ENCODE assay signal across 17 mouse cellular contexts in the genomic region with DNA sequence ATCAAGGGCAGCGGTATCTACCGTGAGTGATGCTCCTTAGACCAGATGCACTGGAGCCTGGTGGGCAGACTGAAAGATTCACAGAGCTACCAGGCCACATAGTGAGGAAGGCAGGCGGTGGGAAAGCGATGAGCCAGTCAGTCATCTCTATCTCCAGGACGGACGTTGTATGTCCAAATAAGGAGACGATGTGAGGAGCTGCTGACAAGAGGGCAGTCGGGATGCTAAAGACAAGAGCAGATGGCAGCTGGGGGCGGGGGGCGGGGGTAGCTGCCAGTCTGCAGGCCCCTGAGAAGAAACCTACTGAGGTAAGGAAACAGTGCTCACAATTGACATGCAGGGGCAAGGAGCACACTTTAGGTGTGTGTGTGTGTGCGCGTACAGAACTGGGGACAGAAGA. TPM values are rescaled to one million over a fixed set of nuclear protein-coding genes. Genes with fewer than 3 reads are reported as not detected.
DNase-seq lines count a peak whose midpoint lies in the region; ATAC-seq and TF ChIP-seq lines count a peak whose summit lies in the region.
"Had no signal": no experiment of that assay in that cellular context is flagged by ENCODE, and none has a peak within 500 bp of the region (broad histone marks: within the 10 kb centered on the region; RNA-seq: fewer than 3 reads in every experiment).

No protein-coding gene starts in this region.

- intact Hi-C loops in heart, postnatal 10 days (cut with DNase I): no loop called here
- intact Hi-C loops in left cerebral cortex, postnatal 14 days (cut with DNase I): no loop called here

- H3K27me3 ChIP-seq in heart, embryonic 10.5 days (ENCODE audit: insufficient read depth, poor library complexity, severe bottlenecking): no peaks in the 10 kb centered on the region
- H3K27me3 ChIP-seq in hindbrain, embryonic 10.5 days (ENCODE audit: insufficient read depth, poor library complexity, severe bottlenecking): no peaks in the 10 kb centered on the region
- no peaks in the 10 kb centered on the region for H3K27me3 ChIP-seq in hindbrain, embryonic 12.5 days
- no peaks in the 10 kb centered on the region for H3K27me3 ChIP-seq in E14TG2a.4 (ENCODE audit: insufficient read depth, low read length)
- H3K27me3 ChIP-seq in intestine, embryonic 16.5 days (replicated peaks; ENCODE audit: control insufficient read depth, insufficient read depth, low read length): no peaks in the 10 kb centered on the region

- DNase-seq in heart, embryonic 10.5 days (ENCODE audit: low spot score): no peak
- DNase-seq in heart, postnatal 10 days: no peak
- no peak for DNase-seq in hindbrain, embryonic 10.5 days (ENCODE audit: low spot score)
- DNase-seq in left cerebral cortex, postnatal 14 days (ENCODE audit: low spot score in 2 of 2): no peak
- DNase-seq: cerebellum, adult 2 months; kidney, adult 2 months; kidney, postnatal 10 days; left cerebral cortex, postnatal 4 days; liver; lung, postnatal 14 days; right cerebral cortex, postnatal 4 days had no signal

- no peak for ATAC-seq in hindbrain, embryonic 12.5 days (ENCODE audit: low FRiP score)
- no peak for ATAC-seq in intestine, embryonic 16.5 days
- ATAC-seq: forebrain, embryonic 16.5 days; midbrain, embryonic 16.5 days had no signal

- peak overlapping the region; percentile 87 for H3K27ac ChIP-seq in heart, embryonic 10.5 days
- peak overlapping the region; percentile 79 for H3K27ac ChIP-seq in hindbrain, embryonic 10.5 days
- H3K27ac ChIP-seq in hindbrain, embryonic 12.5 days: no peak overlapping the region
- H3K27ac ChIP-seq in intestine, embryonic 16.5 days (ENCODE audit: low read length): peak overlapping the region; percentile 48; the same call in 1 of the 2 replicates
- H3K27ac ChIP-seq: hindbrain, embryonic 14.5 days had no signal

- H3K9ac ChIP-seq in hindbrain, embryonic 12.5 days: no peak overlapping the region
- no peak overlapping the region for H3K9ac ChIP-seq in intestine, embryonic 16.5 days (ENCODE audit: low read depth, low read length)
- H3K9ac ChIP-seq: hindbrain, embryonic 14.5 days had no signal

- peaks cover 96% of the 10 kb centered on the region for H3K4me1 ChIP-seq in heart, embryonic 10.5 days
- H3K4me1 ChIP-seq in hindbrain, embryonic 10.5 days (replicated peaks): peaks cover 67% of the 10 kb centered on the region
- peaks cover 24% of the 10 kb centered on the region for H3K4me1 ChIP-seq in hindbrain, embryonic 12.5 days
- H3K4me1 ChIP-seq in E14TG2a.4 (replicated peaks; ENCODE audit: low read depth, low read length): peaks cover 57% of the 10 kb centered on the region
- peaks cover 26% of the 10 kb centered on the region for H3K4me1 ChIP-seq in intestine, embryonic 16.5 days (ENCODE audit: control insufficient read depth, insufficient read depth, low read length)

- peaks cover 9% of the 10 kb centered on the region; the same call in 1 of the 2 replicates for H3K36me3 ChIP-seq in heart, embryonic 10.5 days
- 0 out of 2 replicates have a peak, but pooled peaks cover 4% of the 10 kb centered on the region for H3K36me3 ChIP-seq in hindbrain, embryonic 10.5 days
- no peaks in the 10 kb centered on the region for H3K36me3 ChIP-seq in hindbrain, embryonic 12.5 days
- peaks cover 28% of the 10 kb centered on the region for H3K36me3 ChIP-seq in E14TG2a.4 (ENCODE audit: insufficient read depth, low read length)
- H3K36me3 ChIP-seq in intestine, embryonic 16.5 days (ENCODE audit: control insufficient read depth, insufficient read depth, low read length): no peaks in the 10 kb centered on the region

- WGBS in heart, embryonic 10.5 days: 32% methylated on average over 12 of the region's 12 CpGs
- 71% methylated on average over 12 of the region's 12 CpGs for WGBS in hindbrain, embryonic 10.5 days
- WGBS in hindbrain, embryonic 12.5 days: 62% methylated on average over 12 of the region's 12 CpGs
- WGBS in intestine, embryonic 16.5 days: 70% methylated on average over 12 of the region's 12 CpGs

- H3K4me2 ChIP-seq in hindbrain, embryonic 12.5 days (replicated peaks): no peak overlapping the region
- no peak overlapping the region for H3K4me2 ChIP-seq in intestine, embryonic 16.5 days (ENCODE audit: low read depth, low read length)
- H3K4me2 ChIP-seq: hindbrain, embryonic 14.5 days had no signal

- 0 out of 2 replicates have a peak overlapping the region, but pooled peaks have one; percentile 0 for H3K4me3 ChIP-seq in heart, embryonic 10.5 days
- H3K4me3 ChIP-seq in hindbrain, embryonic 10.5 days: no peak overlapping the region
- no peak overlapping the region for H3K4me3 ChIP-seq in hindbrain, embryonic 12.5 days
- H3K4me3 ChIP-seq in E14TG2a.4 (replicated peaks; ENCODE audit: low read length): peak overlapping the region; percentile 14
- no peak overlapping the region for H3K4me3 ChIP-seq in intestine, embryonic 16.5 days (ENCODE audit: low read length)

- TF ChIP-seq CTCF in E14TG2a.4 (conservative IDR thresholded peaks at IDR 0.05; ENCODE audit: low read length): no peak

- no peaks in the 10 kb centered on the region for H3K9me3 ChIP-seq in heart, embryonic 10.5 days
- H3K9me3 ChIP-seq in hindbrain, embryonic 10.5 days: no peaks in the 10 kb centered on the region
- no peaks in the 10 kb centered on the region for H3K9me3 ChIP-seq in hindbrain, embryonic 12.5 days (replicated peaks)
- H3K9me3 ChIP-seq in E14TG2a.4 (ENCODE audit: low read length): no peaks in the 10 kb centered on the region
- H3K9me3 ChIP-seq in intestine, embryonic 16.5 days (ENCODE audit: control insufficient read depth, low read length): no peaks in the 10 kb centered on the region

RNA-seq across cellular contexts. Expression of a gene that starts 22.6 kb away (rescaled TPM):
- 111 and 177 TPM in 2 replicates for polyA plus RNA-seq in heart, embryonic 10.5 days (2016; fragmentation: Nextera tagmentation; extraction: Ambion mirVana)
- total RNA-seq in heart, postnatal 10 days (2021): 100 to 1,000 TPM; 184 to 197 TPM
- 65.7 and 67.8 TPM in 2 replicates for polyA plus RNA-seq in hindbrain, embryonic 10.5 days (2016; fragmentation: Nextera tagmentation; extraction: Ambion mirVana)
- polyA plus RNA-seq in hindbrain, embryonic 12.5 days (2016; fragmentation: Nextera tagmentation; extraction: Ambion mirVana): 63.4 and 71.6 TPM in 2 replicates
- 89.1 and 94.1 TPM in 2 replicates for polyA plus RNA-seq in intestine, embryonic 16.5 days (2015; fragmentation: Nextera tagmentation; extraction: Ambion mirVana)
- total RNA-seq in left cerebral cortex, postnatal 14 days (2021): 10 to 100 TPM; 71.3 to 77.5 TPM

Comparison
In these comparisons a context has a peak if more than half of its experiments do, and no peak if none do; other contexts are left out.
1. H3K4me3 ChIP-seq: peak in heart, embryonic 10.5 days (single experiment) and E14TG2a.4 (single experiment); none in hindbrain, embryonic 10.5 days (single experiment), hindbrain, embryonic 12.5 days (single experiment) and intestine, embryonic 16.5 days (single experiment).